Mouse (Mus musculus): Measurements from ENCODE around the gene Gpr88. TPM values are rescaled to one million over a fixed set of nuclear protein-coding genes. Genes with fewer than 3 reads are reported as not detected.
A peak's percentile ranks its signal among the peaks of the same experiment; 100 is the strongest.

Gpr88 gene
- polyA plus RNA-seq, 1 experiment from 2014 or later, result 0.94 TPM

DNA sequence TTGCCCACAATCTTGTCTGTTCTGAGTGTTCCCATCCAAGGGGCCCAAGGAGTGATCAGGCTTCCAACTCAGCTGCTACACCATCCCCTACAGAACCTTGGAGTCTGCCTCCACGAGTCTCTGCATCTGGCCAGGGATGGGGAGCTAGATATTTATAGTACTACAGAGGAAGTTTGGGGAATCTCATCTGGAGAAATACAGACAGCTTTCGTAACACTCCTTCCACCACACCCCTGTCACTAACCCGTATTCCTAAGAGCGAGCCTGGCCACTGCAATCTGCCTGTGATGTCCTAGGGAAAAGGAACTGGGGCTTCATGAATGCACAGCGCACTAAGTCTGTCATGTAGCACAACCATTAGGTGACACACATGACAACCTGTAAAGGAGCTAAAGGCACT lies 41.7 kb downstream of the Gpr88 start:
- Histone ChIP-seq H3K36me3 (ENCODE audit: control insufficient read depth, insufficient read depth, low read length) (no peaks in the 10 kb centered on the region), H3K4me3 (replicated peaks; ENCODE audit: low read length) (no peak overlapping the region), H3K9ac (ENCODE audit: low read length) (no peak overlapping the region), H3K27ac (ENCODE audit: low read length) (no peak overlapping the region), H3K27me3 (ENCODE audit: control insufficient read depth, insufficient read depth, low read length) (no peaks in the 10 kb centered on the region), H3K4me2 (ENCODE audit: low read depth, low read length) (no peak overlapping the region), H3K9me3 (replicated peaks; ENCODE audit: control insufficient read depth, low read length) (no peaks in the 10 kb centered on the region), H3K4me1 (ENCODE audit: control insufficient read depth, insufficient read depth, low read length) (no peaks in the 10 kb centered on the region)
- ATAC-seq (ENCODE audit: insufficient read depth, low FRiP score), result no peak
- WGBS, result 64% methylated on average over 5 of the region's 5 CpGs

DNA sequence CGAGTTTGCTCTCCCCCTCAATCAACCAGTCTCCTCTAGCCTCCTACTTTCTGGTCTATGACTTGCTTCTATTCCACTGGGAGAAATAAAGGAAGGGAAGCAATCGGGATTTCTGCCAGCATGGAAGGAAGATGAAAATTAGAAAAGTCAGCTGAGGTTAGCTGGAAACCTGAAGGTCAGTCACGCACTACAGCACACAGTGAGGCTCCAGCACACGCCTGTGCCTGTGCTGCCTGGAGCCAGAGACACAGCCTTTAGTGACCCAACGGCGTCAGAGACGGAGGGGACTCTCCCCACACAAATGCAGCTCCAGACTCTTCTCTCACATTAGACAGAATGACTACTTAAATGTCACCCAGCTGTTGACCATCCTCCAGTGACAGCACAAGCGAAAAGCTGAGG lies 42.6 kb downstream of the Gpr88 start:
- Histone ChIP-seq H3K4me2 (ENCODE audit: low read depth, low read length) (no peak overlapping the region), H3K9me3 (replicated peaks; ENCODE audit: control insufficient read depth, low read length) (no peaks in the 10 kb centered on the region), H3K9ac (ENCODE audit: low read length) (no peak overlapping the region), H3K4me3 (replicated peaks; ENCODE audit: low read length) (no peak overlapping the region), H3K27ac (ENCODE audit: low read length) (peak overlapping the region; percentile 55), H3K27me3 (ENCODE audit: control insufficient read depth, insufficient read depth, low read length) (no peaks in the 10 kb centered on the region), H3K4me1 (ENCODE audit: control insufficient read depth, insufficient read depth, low read length) (peaks cover 7% of the 10 kb centered on the region), H3K36me3 (ENCODE audit: control insufficient read depth, insufficient read depth, low read length) (no peaks in the 10 kb centered on the region)
- ATAC-seq (ENCODE audit: insufficient read depth, low FRiP score), result peak; percentile 40; the same call in 1 of the 2 replicates
- WGBS, result 49% methylated on average over 8 of the region's 8 CpGs

DNA sequence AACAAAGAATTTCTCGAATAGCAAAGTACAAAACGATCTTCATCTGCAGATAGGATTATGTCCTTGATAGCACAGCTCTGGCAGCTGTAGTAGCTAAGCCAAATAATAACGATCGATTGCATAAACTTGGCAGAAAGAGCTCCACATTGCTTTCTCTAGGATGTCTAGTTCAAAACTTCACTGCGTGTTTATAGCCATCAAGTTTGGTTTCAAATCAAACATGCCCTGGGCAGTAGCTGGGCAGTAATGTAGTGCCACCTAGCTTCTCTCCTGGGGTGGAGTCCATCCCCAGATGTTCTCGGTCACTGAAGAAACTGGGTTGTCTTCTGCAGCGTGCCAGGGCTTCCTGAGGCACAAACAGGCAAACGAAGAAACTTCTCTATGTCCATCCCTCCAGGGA lies 44.1 kb downstream of the Gpr88 start:
- H3K9me3 ChIP-seq (replicated peaks; ENCODE audit: control insufficient read depth, low read length), result no peaks in the 10 kb centered on the region
- no peaks in the 10 kb centered on the region for H3K36me3 ChIP-seq (ENCODE audit: control insufficient read depth, insufficient read depth, low read length)
- no peak overlapping the region for H3K4me2 ChIP-seq (ENCODE audit: low read depth, low read length)
- WGBS, result 56% methylated on average over 8 of the region's 8 CpGs
- peak overlapping the region; percentile 4; the same call in 1 of the 2 replicates for H3K27ac ChIP-seq (ENCODE audit: low read length)
- no peak overlapping the region for H3K9ac ChIP-seq (ENCODE audit: low read length)
- H3K27me3 ChIP-seq (ENCODE audit: control insufficient read depth, insufficient read depth, low read length), result no peaks in the 10 kb centered on the region
- H3K4me1 ChIP-seq (ENCODE audit: control insufficient read depth, insufficient read depth, low read length), result peaks cover 12% of the 10 kb centered on the region
- ATAC-seq (ENCODE audit: insufficient read depth, low FRiP score), result no peak
- no peak overlapping the region for H3K4me3 ChIP-seq (replicated peaks; ENCODE audit: low read length)

DNA sequence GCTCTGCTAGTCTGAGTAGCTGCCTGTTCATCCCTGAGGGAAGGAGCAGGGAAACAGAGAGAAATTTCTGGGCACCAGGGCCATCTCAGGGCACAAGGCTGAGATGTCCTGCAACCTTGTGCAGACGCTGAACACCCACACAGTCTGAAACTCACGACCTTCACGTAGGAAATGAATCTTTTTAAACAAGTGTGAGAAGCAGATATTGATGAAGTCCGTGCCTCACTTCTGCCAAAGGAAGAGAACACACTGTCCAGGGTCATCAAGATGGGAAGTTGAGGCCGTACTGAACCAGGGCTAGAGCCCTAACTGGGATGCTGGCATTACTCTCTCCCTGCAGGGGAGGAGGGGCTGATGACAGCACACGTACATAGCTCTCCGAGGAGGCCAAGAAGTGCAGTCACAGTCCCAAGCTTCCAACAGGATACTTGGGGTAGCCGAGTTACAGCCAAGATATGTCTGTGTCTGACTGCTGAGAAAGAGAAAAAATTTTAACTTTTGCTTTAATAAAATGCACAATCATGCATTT lies 46.9 kb downstream of the Gpr88 start:
- no peaks in the 10 kb centered on the region for H3K9me3 ChIP-seq (replicated peaks; ENCODE audit: control insufficient read depth, low read length)
- H3K4me2 ChIP-seq (ENCODE audit: low read depth, low read length), result no peak overlapping the region
- H3K27ac ChIP-seq (ENCODE audit: low read length), result peak overlapping the region; percentile 21; the same call in 1 of the 2 replicates
- no peak overlapping the region for H3K9ac ChIP-seq (ENCODE audit: low read length)
- no peaks in the 10 kb centered on the region for H3K27me3 ChIP-seq (ENCODE audit: control insufficient read depth, insufficient read depth, low read length)
- WGBS, result 64% methylated on average over 8 of the region's 8 CpGs
- peaks cover 12% of the 10 kb centered on the region for H3K4me1 ChIP-seq (ENCODE audit: control insufficient read depth, insufficient read depth, low read length)
- no peak overlapping the region for H3K4me3 ChIP-seq (replicated peaks; ENCODE audit: low read length)
- no peak for ATAC-seq (ENCODE audit: insufficient read depth, low FRiP score)
- no peaks in the 10 kb centered on the region for H3K36me3 ChIP-seq (ENCODE audit: control insufficient read depth, insufficient read depth, low read length)

DNA sequence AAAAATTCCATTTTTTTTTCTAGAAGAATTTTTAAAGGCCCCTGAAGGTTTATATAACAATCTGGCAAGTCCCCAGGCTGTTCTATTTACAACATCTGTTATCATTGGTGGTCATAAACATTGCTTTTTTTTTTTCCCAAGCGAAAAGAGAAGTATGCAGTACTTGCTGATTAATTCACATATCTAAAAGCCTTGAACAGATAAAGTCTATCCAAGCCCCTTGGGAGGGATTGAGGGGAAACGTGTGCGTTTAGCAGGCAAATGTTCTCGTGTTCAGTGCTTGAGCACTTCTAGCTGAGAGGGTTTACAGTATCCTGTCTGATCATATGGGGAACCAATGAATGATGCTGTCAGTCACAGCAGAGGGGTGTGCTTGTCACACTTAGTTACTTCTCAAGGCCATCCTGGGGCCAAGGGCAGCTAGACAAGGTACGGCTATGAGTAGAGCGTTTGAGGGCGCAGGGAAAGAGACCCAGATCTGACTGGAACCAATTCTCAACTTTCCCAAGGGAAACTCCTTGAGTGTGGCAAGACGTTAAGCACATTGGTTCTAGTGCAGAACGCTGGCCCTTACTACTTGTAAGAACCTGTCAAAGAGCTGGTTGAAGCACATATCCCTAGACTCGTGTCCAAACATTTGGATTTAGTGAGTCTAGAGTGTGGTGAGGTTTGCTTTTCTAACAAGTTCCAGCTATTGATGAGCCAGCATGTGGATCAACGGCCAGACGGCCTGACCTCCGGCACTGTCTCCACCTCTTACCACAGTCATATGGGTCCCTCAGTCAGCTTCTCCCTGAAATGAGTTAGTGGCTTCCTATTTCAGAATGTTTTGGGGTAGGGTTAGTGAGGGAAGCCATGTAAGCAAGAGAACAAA lies 47.7 kb downstream of the Gpr88 start:
- 59% methylated on average over 13 of the region's 13 CpGs for WGBS
- Histone ChIP-seq H3K36me3 (ENCODE audit: control insufficient read depth, insufficient read depth, low read length) (no peaks in the 10 kb centered on the region), H3K4me2 (ENCODE audit: low read depth, low read length) (no peak overlapping the region), H3K27me3 (ENCODE audit: control insufficient read depth, insufficient read depth, low read length) (no peaks in the 10 kb centered on the region), H3K4me3 (replicated peaks; ENCODE audit: low read length) (no peak overlapping the region), H3K4me1 (ENCODE audit: control insufficient read depth, insufficient read depth, low read length) (peaks cover 12% of the 10 kb centered on the region), H3K27ac (ENCODE audit: low read length) (peak overlapping the region; percentile 86), H3K9ac (ENCODE audit: low read length) (no peak overlapping the region), H3K9me3 (replicated peaks; ENCODE audit: control insufficient read depth, low read length) (no peaks in the 10 kb centered on the region)
- no peak for ATAC-seq (ENCODE audit: insufficient read depth, low FRiP score)

DNA sequence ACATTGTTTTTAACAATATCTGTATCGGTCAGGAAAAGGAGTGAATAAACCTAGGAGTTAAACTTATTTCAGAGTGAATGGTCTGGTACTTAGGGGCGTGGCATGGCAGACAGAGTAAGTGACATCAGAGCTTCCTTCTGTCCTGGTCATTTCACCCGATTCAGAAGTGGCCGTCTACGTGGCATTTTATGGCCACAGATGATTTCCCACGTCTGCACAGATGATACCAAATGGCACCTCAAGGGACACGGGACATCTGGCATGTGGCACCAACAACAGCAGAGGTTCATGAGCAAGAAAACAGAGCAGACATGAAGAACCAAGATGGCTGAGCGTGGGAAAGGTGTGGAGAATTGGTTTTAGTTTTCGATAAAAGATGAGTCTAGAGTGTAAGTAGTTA lies 48.7 kb downstream of the Gpr88 start:
- Histone ChIP-seq H3K4me2 (ENCODE audit: low read depth, low read length) (no peak overlapping the region), H3K4me1 (ENCODE audit: control insufficient read depth, insufficient read depth, low read length) (peaks cover 12% of the 10 kb centered on the region), H3K9me3 (replicated peaks; ENCODE audit: control insufficient read depth, low read length) (no peaks in the 10 kb centered on the region), H3K27ac (ENCODE audit: low read length) (peak overlapping the region; percentile 76), H3K27me3 (ENCODE audit: control insufficient read depth, insufficient read depth, low read length) (no peaks in the 10 kb centered on the region), H3K4me3 (replicated peaks; ENCODE audit: low read length) (no peak overlapping the region), H3K36me3 (ENCODE audit: control insufficient read depth, insufficient read depth, low read length) (no peaks in the 10 kb centered on the region), H3K9ac (ENCODE audit: low read length) (no peak overlapping the region)
- no peak for ATAC-seq (ENCODE audit: insufficient read depth, low FRiP score)
- WGBS, result 76% methylated on average over 9 of the region's 9 CpGs

DNA sequence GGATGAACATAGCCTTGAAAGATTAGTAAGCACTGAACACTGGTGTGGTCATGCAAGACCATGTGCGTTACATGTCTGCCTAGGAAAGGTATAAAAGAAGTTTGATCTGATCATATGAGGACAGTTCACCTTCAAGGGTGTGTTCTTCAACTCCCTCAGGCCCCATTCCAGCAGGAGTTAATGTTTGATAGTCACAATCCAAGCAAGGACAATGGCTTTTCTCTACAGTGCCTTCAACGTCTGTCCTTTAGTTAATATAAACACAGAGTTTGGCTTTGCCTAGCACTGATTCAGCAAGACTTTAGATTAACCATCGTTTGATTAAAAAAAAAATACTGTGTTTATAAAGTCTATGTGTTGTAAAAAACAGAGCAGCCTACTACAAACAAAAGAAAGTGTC lies 49.4 kb downstream of the Gpr88 start:
- Histone ChIP-seq H3K36me3 (ENCODE audit: control insufficient read depth, insufficient read depth, low read length) (no peaks in the 10 kb centered on the region), H3K27ac (ENCODE audit: low read length) (0 out of 2 replicates have a peak overlapping the region, but pooled peaks have one; percentile 14), H3K4me3 (replicated peaks; ENCODE audit: low read length) (no peak overlapping the region), H3K4me2 (ENCODE audit: low read depth, low read length) (no peak overlapping the region), H3K9me3 (replicated peaks; ENCODE audit: control insufficient read depth, low read length) (no peaks in the 10 kb centered on the region), H3K4me1 (ENCODE audit: control insufficient read depth, insufficient read depth, low read length) (peaks cover 14% of the 10 kb centered on the region), H3K27me3 (ENCODE audit: control insufficient read depth, insufficient read depth, low read length) (no peaks in the 10 kb centered on the region), H3K9ac (ENCODE audit: low read length) (no peak overlapping the region)
- 40% methylated on average over 3 of the region's 3 CpGs for WGBS
- ATAC-seq (ENCODE audit: insufficient read depth, low FRiP score), result no peak

DNA sequence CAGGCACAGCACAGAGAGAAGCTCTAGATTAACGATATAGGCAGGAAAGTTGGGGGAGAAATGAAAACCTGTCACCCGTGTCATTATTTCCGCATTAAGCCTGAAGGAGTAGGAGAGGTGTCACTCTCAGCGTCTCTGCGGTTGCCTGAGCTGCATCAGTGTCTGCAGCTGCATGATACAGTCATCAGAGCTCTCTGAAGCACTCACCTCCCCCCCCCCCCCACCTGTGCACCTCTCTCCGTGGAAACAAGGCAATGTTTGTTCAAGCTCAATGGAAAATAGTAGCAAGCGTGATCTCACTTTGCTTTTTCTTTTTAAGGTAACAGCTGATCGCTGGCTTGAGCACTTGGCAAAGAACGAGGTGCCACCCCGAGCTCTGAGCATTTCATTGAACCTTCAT lies 53.2 kb downstream of the Gpr88 start:
- H3K4me3 ChIP-seq (replicated peaks; ENCODE audit: low read length), result no peak overlapping the region
- H3K27me3 ChIP-seq (ENCODE audit: control insufficient read depth, insufficient read depth, low read length), result no peaks in the 10 kb centered on the region
- H3K9me3 ChIP-seq (replicated peaks; ENCODE audit: control insufficient read depth, low read length), result no peaks in the 10 kb centered on the region
- H3K4me2 ChIP-seq (ENCODE audit: low read depth, low read length), result no peak overlapping the region
- H3K36me3 ChIP-seq (ENCODE audit: control insufficient read depth, insufficient read depth, low read length), result no peaks in the 10 kb centered on the region
- whole genome bisulfite sequencing, result 56% methylated on average over 10 of the region's 10 CpGs
- H3K9ac ChIP-seq (ENCODE audit: low read length), result no peak overlapping the region
- H3K4me1 ChIP-seq (ENCODE audit: control insufficient read depth, insufficient read depth, low read length), result peaks cover 4% of the 10 kb centered on the region; the same call in 1 of the 2 replicates
- no peak overlapping the region for H3K27ac ChIP-seq (ENCODE audit: low read length)
- ATAC-seq (ENCODE audit: insufficient read depth, low FRiP score), result no peak
